Mouse (Mus musculus): ENCODE measurements at regions not wholly inside any gene's neighbourhood (a gene's known extent, or its start where the extent isn't known, plus 50 kb on each side); places are given as distances from the start of the nearest gene placed in this dataset.

DNA sequence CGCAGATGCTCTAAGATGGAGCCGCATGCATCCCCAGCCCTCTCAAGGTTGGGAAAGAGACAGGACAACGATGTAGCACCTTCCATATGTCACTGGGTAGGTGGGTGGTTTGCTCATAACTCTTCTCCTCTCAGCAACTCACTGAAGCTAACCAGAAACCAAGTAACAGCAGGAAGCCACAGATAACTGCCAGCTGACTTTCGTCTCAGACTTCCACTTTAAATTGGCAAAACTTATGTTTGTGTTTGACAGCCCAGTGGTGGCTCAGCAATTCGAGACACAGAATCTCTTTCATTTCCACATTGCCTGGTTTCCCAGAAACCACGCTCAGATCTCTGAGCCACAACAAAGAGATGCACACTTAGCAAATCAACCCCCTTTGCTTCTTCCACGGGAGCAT, 159.1 kb downstream of the Hlx start:
- TF ChIP-seq EP300 (IDR thresholded peaks at IDR 0.05; ENCODE audit: insufficient read depth, low read depth, low read length), result no peak
- no peak for TF ChIP-seq POLR2A (IDR thresholded peaks at IDR 0.05; ENCODE audit: insufficient read depth, low read length)

All from ES-Bruce4 (cell line).